Mouse (Mus musculus) right cerebral cortex, postnatal 4 days (tissue): ENCODE results near the gene Grin1.

ENCODE experiments used
- DNase-seq: peaks from one replicate; pipeline ENCODE4 v3.0.0-alpha.2; 2022

The Grin1 gene

GRCm38 (mm10) chr2:25318971-25319773, at the start of gene Grin1:
Gene Grin1, minus strand, starts transcription at chr2:25319187.
- DNase-seq: peak; percentile 88

GRCm38 (mm10) chr2:25365091-25365761, 46.2 kb upstream of the Grin1 start, which contains the start of gene Uap1l1:
Gene Uap1l1, minus strand, starts transcription at chr2:25365682.
- DNase-seq: peak; percentile 52

GRCm38 (mm10) chr2:25364761-25365090, 45.7 kb upstream of the Grin1 start:
- no peak for DNase-seq

- no peak for DNase-seq
Observed at GRCm38 (mm10) chr2:25364313-25364712, 45.3 kb upstream of the Grin1 start.

- DNase-seq: no peak
Observed at GRCm38 (mm10) chr2:25363478-25364178, 44.6 kb upstream of the Grin1 start.

GRCm38 (mm10) chr2:25359848-25360247, 40.9 kb upstream of the Grin1 start:
- DNase-seq: no peak

- DNase-seq: peak; percentile 81
Observed at GRCm38 (mm10) chr2:25356208-25357079, 37.5 kb upstream of the Grin1 start, which contains the start of gene Dpp7. Gene Dpp7, minus strand, starts transcription at chr2:25356359.

- no peak for DNase-seq
Observed at GRCm38 (mm10) chr2:25355419-25356066, 36.6 kb upstream of the Grin1 start.

GRCm38 (mm10) chr2:25354211-25354610, 35.2 kb upstream of the Grin1 start:
- no peak for DNase-seq

- DNase-seq: no peak
Observed at GRCm38 (mm10) chr2:25350701-25351100, 31.7 kb upstream of the Grin1 start.

- no peak for DNase-seq
Observed at GRCm38 (mm10) chr2:25349499-25349898, 30.5 kb upstream of the Grin1 start.

- no peak for DNase-seq
Observed at GRCm38 (mm10) chr2:25348162-25348561, 29.2 kb upstream of the Grin1 start.

- no peak for DNase-seq
Observed at GRCm38 (mm10) chr2:25338303-25338702, 19.3 kb upstream of the Grin1 start.

GRCm38 (mm10) chr2:25333569-25333968, 14.6 kb upstream of the Grin1 start:
- DNase-seq: no peak

GRCm38 (mm10) chr2:25332286-25333160, 13.5 kb upstream of the Grin1 start, which contains the start of gene Man1b1:
Gene Man1b1, plus strand, starts transcription at chr2:25332338.
- DNase-seq: peak; percentile 99

- DNase-seq: no peak
Observed at GRCm38 (mm10) chr2:25331470-25331869, 12.5 kb upstream of the Grin1 start.

GRCm38 (mm10) chr2:25328440-25328839, 9.5 kb upstream of the Grin1 start:
- DNase-seq: peak; percentile 47

- no peak for DNase-seq
Observed at GRCm38 (mm10) chr2:25326036-25326435, 7.0 kb upstream of the Grin1 start.

GRCm38 (mm10) chr2:25320084-25320483, 1.1 kb upstream of the Grin1 start:
- no peak for DNase-seq

GRCm38 (mm10) chr2:25318119-25318966, 644 bp downstream of the Grin1 start:
- DNase-seq: no peak
